Mouse (Mus musculus) heart, adult 2 months (tissue): ENCODE results near the gene Ghr.

Experiments used
- CTCF ChIP-seq: fragments of 200-600 bp; IDR thresholded peaks from 2 replicates; pipeline ENCODE4 v1.8.1; 2022; ENCODE audit warnings: antibody characterized with exemption, mild to moderate bottlenecking, moderate library complexity
- EP300 ChIP-seq: fragments of 200-500 bp; IDR thresholded peaks from 2 replicates; pipeline ENCODE4 v1.6.1; 2011; ENCODE audit warnings: low read depth, low read length, control low read depth; ENCODE audit not compliant: insufficient read depth

- TF ChIP-seq EP300 = no peak
- TF ChIP-seq CTCF = peak; percentile 35; the same call in 1 of the 2 replicates
Observed at GRCm38 (mm10) chr15:3497946-3498580, 85.2 kb downstream of the Ghr start.
